Mouse (Mus musculus): ENCODE measurements around the gene Skiv2l.
"Not testable (repeated sequence)": the region's sequence is repeated elsewhere in the genome, so short reads cannot be mapped to it uniquely, and the experiment has no call there.

Gene Skiv2l

DNA sequence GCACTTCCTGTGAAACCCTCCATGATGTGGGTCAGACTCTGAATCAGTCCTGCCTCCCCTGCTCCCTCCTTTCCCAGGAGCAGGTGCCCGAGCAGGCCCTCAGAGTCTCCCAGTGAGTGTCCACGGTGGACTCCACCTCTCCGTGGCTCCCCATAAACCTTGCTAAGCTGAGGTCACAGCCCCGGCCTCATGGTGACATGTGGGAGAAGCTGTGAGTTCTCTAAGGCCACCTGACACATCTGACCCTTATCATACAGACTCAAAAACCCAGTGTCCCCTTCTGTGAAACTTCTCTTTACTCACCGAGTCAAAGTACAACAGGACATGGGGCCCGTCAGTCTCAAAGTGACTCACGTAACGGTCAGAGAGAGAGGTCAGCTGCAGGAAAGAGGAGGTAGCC lies 39.2 kb downstream of the Skiv2l start:
- DNase-seq, result not testable (repeated sequence)

- not testable (repeated sequence) for DNase-seq
Observed at GRCm38 (mm10) chr17:34810411-34810810, 39.6 kb downstream of the Skiv2l start.

GRCm38 (mm10) chr17:34808599-34809205 lies 41.3 kb downstream of the Skiv2l start:
- no peak for DNase-seq

- no peak for DNase-seq
Observed at GRCm38 (mm10) chr17:34807176-34807575, 42.8 kb downstream of the Skiv2l start.

DNA sequence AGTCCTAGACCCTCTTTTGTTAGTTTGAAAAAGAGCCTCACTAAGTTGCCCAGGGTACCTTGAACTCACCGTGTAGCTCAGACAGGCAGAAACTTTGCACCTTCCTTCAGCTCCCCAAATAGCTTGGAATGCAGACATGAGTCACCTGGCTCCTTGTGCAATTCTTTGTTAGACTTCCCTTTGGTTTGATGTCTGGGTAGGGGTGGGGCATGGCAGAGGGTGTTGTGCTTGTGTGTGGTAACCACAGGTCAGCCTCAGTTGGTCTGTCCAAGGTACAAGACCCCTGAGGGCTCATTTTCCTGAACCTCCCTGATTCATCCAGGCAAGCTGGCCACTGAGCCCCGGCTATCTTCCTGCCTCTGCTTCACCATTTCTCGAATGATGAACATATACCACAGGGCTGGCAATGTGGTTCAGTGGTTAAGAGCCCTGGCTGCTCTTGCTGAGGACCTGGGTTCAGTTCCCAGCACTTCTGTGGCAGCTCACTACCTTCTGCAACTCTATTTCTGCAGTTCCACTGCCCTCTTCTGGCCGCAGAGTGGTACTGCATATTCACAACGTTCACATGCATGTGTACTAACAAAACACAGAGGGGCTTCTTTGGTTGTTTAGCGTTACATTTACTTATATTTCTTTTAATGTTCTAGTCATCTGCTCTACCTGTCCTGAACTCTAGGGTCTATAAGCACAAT lies 45.0 kb downstream of the Skiv2l start:
- DNase-seq, result no peak

GRCm38 (mm10) chr17:34804301-34804700 lies 45.7 kb downstream of the Skiv2l start, which contains the start of gene Cyp21a1:
Gene Cyp21a1 (minus strand): TSS chr17:34804561.
- DNase-seq, result not testable (repeated sequence)

DNA sequence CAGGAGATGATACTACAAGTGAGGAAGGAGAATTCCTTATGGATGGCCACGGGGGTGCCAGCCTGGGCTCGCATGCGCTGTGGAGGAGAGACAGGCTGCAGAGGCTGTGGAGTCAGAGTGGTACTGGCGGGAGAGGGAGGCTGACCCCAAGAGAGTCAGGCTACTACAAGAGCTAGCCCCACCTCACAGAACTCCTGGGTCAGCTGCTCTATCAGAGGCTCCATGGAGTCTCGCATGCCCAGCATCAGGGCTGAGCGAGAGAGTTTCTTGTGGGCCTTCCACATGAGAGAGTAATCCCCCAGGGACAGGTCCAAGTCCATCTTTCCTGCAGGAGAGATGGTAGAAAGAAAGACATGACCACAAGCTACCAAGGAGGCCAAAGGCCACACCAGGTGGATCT lies 46.6 kb downstream of the Skiv2l start:
- DNase-seq, result not testable (repeated sequence)

GRCm38 (mm10) chr17:34802756-34803155 lies 47.3 kb downstream of the Skiv2l start:
- DNase-seq, result not testable (repeated sequence)

- DNase-seq, result not testable (repeated sequence)
Observed at GRCm38 (mm10) chr17:34800781-34801305, 49.2 kb downstream of the Skiv2l start.

- no peak for DNase-seq
Observed at GRCm38 (mm10) chr17:34799531-34799925, 50.5 kb downstream of the Skiv2l start.

DNA sequence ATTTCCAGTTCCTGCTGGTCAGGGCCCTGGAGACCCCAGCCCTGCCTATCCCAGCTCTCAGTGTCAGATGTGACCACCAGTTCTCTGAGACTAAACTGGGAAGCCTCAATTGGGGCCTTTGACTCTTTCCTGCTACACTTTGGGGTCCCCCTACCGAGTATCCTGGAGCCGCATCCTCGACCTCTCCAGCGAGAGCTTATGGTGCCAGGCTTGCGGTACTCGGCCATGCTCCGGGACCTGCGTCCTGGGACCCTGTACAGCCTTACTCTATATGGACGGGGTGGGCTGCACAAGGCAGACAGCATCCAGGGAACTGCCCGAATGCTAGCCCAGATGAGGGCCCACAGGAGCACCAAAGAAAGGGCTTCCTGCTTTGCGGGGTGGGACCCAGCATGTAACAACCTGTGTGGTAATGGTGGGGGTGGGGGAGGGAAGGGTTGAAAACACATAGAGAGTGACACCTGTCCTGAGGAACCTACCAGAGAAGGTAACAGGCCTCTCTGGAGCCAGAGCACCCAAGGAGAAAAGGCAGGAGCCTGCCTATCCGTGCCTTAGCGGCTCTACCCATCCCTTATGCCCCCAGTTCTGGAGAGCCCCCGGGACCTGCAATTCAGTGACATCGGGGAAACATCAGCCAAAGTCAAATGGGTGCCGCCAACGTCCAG lies 51.0 kb downstream of the Skiv2l start:
- no peak for DNase-seq

- DNase-seq, result not testable (repeated sequence)
Observed at GRCm38 (mm10) chr17:34798071-34798470, 51.9 kb downstream of the Skiv2l start.

DNA sequence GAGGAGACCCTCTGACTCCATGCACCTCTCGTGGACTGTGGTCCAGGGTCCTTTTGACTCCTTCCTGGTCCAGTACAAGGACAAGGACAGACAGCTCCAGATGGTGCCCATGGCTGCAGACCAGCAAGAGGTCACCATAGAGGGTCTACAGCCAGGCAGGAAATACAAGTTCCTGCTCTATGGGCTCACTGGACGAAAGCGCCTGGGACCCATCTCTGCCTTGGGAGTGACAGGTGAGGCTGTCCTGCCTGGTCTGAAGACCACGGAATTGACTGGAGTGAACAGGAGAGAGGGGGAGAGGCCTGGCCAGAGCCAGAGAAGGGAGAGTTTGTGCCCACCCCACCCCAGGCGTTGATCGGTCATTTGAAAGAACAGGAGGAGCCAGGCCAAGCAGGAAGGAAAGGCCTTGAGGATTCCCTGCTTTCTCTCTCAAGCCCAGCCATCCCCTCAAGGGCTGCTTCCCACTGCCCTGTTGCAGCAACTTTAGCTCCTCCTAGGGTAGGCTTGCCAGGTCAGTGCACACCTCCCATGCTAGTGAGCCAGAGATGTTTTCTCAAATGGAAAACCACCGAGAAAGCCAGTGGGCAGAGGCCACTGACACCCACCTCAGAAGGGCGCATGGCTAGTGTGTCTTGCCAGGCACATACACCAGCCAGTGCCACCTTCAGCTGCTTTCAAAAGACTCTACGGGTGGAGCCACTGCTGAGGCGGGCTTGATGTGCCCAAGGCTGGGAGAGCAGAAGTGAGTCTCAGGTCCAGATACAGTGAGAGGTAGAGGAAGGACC lies 52.6 kb downstream of the Skiv2l start:
- not testable (repeated sequence) for DNase-seq

- DNase-seq, result no peak
Observed at GRCm38 (mm10) chr17:34796311-34797140, 53.5 kb downstream of the Skiv2l start.

DNA sequence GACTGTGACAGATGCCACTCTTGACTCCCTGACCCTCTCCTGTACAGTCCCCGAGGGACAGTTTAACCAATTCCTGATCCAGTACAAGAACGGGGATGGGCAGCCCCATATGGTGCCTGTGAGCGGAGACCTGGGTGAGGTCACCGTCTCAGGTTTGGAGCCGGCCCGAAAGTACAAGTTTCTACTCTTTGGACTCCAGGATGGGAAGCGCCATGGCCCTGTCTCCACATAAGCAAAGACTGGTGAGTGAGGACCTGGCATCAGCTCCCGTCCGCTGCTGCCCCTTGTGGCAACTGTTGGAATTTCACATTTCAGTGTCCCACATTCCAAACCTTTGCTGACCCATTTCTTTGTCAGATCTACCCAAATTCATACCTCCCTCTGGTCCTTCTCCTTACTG lies 54.4 kb downstream of the Skiv2l start:
- DNase-seq, result peak; percentile 56

DNA sequence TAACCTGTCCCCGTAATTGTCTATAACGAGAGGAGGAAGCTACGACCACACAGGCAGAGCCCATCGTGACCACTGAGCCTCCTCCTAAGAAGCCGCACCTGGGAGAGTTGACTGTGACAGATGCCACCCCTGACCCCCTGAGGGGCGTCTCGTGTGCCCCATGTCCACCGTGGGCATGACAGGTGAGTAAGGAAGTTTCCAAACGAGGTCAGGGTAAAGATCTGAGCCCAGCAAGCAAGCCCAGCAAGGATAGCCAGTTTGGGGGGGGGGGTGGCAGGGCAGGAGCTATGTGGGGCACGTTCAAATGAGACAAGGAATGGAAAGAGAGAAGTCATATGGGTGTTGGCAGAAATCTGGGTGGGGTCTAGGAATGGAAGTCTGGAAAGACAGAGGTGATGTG lies 55.0 kb downstream of the Skiv2l start:
- DNase-seq, result no peak

Measured in lung, postnatal 36 days (tissue).